Mouse (Mus musculus) induced T-regulatory cell, adult 2 months (primary cell): ENCODE results near the gene Add3.
A peak's percentile ranks its signal among the peaks of the same experiment; 100 is the strongest.

Source experiments
- DNase-seq: peaks from one replicate; pipeline ENCODE4 v3.0.0-alpha.2; 2012; ENCODE audit warnings: low read depth

Add3 gene

GRCm38 (mm10) chr19:53140044-53140803 is at the start of gene Add3:
Gene Add3 (plus strand): TSS chr19:53140443.
- DNase-seq: no peak

- DNase-seq: no peak
These were observed 49.6 kb upstream of the Add3 start for GRCm38 (mm10) chr19:53090677-53091076.

GRCm38 (mm10) chr19:53092251-53092650 is 48.0 kb upstream of the Add3 start:
- DNase-seq: no peak

GRCm38 (mm10) chr19:53093294-53093693 is 46.9 kb upstream of the Add3 start:
- DNase-seq: no peak

- DNase-seq: no peak
These were observed 45.6 kb upstream of the Add3 start for GRCm38 (mm10) chr19:53094684-53095083.

- DNase-seq: no peak
These were observed 38.6 kb upstream of the Add3 start for GRCm38 (mm10) chr19:53101374-53102300.

- no peak for DNase-seq
These were observed 34.7 kb upstream of the Add3 start for GRCm38 (mm10) chr19:53105374-53106090.

- peak; percentile 40 for DNase-seq
These were observed 33.3 kb upstream of the Add3 start for GRCm38 (mm10) chr19:53106952-53107351.

- no peak for DNase-seq
These were observed 32.6 kb upstream of the Add3 start for GRCm38 (mm10) chr19:53107361-53108247.

GRCm38 (mm10) chr19:53111996-53112590 is 28.1 kb upstream of the Add3 start:
- DNase-seq: no peak

GRCm38 (mm10) chr19:53119255-53119795 is 20.9 kb upstream of the Add3 start:
- DNase-seq: peak; percentile 44

GRCm38 (mm10) chr19:53120483-53120882 is 19.8 kb upstream of the Add3 start:
- no peak for DNase-seq

- DNase-seq: no peak
These were observed 17.5 kb upstream of the Add3 start for GRCm38 (mm10) chr19:53122641-53123241.

GRCm38 (mm10) chr19:53123301-53123700 is 16.9 kb upstream of the Add3 start:
- DNase-seq: no peak

GRCm38 (mm10) chr19:53125679-53126078 is 14.6 kb upstream of the Add3 start:
- no peak for DNase-seq

- DNase-seq: no peak
These were observed 13.7 kb upstream of the Add3 start for GRCm38 (mm10) chr19:53126546-53126945.

GRCm38 (mm10) chr19:53127320-53128291 is 12.6 kb upstream of the Add3 start:
- DNase-seq: no peak

GRCm38 (mm10) chr19:53128494-53129337 is 11.5 kb upstream of the Add3 start:
- no peak for DNase-seq
